Mouse (Mus musculus) left cerebral cortex, postnatal 4 days (tissue): ENCODE data around the gene Adamts9. TPM values are rescaled to one million over a fixed set of nuclear protein-coding genes. Genes with fewer than 3 reads are reported as not detected.

Experiments
- DNase-seq: peaks from one replicate; pipeline ENCODE4 v3.0.0-alpha.2; 2022
- intact Hi-C: fragments of 180-260 bp; cut with DNase I; formaldehyde crosslinking; loops from one replicate; pipeline ENCODE4 v1.15.1; 2025
- total RNA-seq, 2 experiments: library from RNA; stranded (reverse); gene quantifications; 2 replicates each; pipeline ENCODE4 v1.2.3; 2021

The Adamts9 gene
- total RNA-seq, 2 experiments from 2014 or later = 7.7 to 8.3 TPM

- no peak for DNase-seq
- intact Hi-C loops = no loop called here
Measured at GRCm38 (mm10) chr6:92752737-92753136, 190.6 kb downstream of the Adamts9 start.

- intact Hi-C loops = no loop called here
- DNase-seq = no peak
Measured at GRCm38 (mm10) chr6:92749420-92749819, 193.9 kb downstream of the Adamts9 start.

GRCm38 (mm10) chr6:92743605-92744004, 199.7 kb downstream of the Adamts9 start:
- intact Hi-C loops = loop anchor here (5.0 kb wide), 1 partner anchor 456 kb away; no protein-coding TSS in a partner anchor
- DNase-seq = peak; percentile 78

GRCm38 (mm10) chr6:92737116-92737515, 206.2 kb downstream of the Adamts9 start:
- intact Hi-C loops = no loop called here
- peak; percentile 36 for DNase-seq

- DNase-seq = no peak
- intact Hi-C loops = no loop called here
Measured at GRCm38 (mm10) chr6:92733651-92734050, 209.6 kb downstream of the Adamts9 start.

- intact Hi-C loops = loop anchor here (5.0 kb wide), 1 partner anchor 246 kb away; no protein-coding TSS in a partner anchor
- peak; percentile 29 for DNase-seq
Measured at GRCm38 (mm10) chr6:92728514-92728913, 214.8 kb downstream of the Adamts9 start.

- intact Hi-C loops = loop anchor here (5.0 kb wide), 1 partner anchor 246 kb away; no protein-coding TSS in a partner anchor
- peak; percentile 91 for DNase-seq
Measured at GRCm38 (mm10) chr6:92728084-92728483, 215.2 kb downstream of the Adamts9 start.

GRCm38 (mm10) chr6:92727351-92727986, 215.8 kb downstream of the Adamts9 start:
- intact Hi-C loops = loop anchor here (5.0 kb wide), 1 partner anchor 245 kb away; no protein-coding TSS in a partner anchor
- DNase-seq = no peak

- intact Hi-C loops = loop anchor here (5.0 kb wide), 1 partner anchor 244 kb away; no protein-coding TSS in a partner anchor
- no peak for DNase-seq
Measured at GRCm38 (mm10) chr6:92726121-92726520, 217.2 kb downstream of the Adamts9 start.

- intact Hi-C loops = no loop called here
- DNase-seq = no peak
Measured at GRCm38 (mm10) chr6:92724394-92724793, 218.9 kb downstream of the Adamts9 start.

Other genes starting within 250 kb of the Adamts9 start
- 10 to 100 TPM; 97.0 to 97.1 TPM for gene Prickle2, start 237.3 kb downstream of the Adamts9 start, total RNA-seq
- gene A730049H05Rik, start 127.0 kb downstream of the Adamts9 start, total RNA-seq = under 1 TPM in 1 of 2 experiments, not detected in 1; 0.16 TPM
- not detected for gene Gm15737, start 74.1 kb downstream of the Adamts9 start, total RNA-seq